Comparison of ENCODE assay signal across 8 mouse cellular contexts in the genomic region with DNA sequence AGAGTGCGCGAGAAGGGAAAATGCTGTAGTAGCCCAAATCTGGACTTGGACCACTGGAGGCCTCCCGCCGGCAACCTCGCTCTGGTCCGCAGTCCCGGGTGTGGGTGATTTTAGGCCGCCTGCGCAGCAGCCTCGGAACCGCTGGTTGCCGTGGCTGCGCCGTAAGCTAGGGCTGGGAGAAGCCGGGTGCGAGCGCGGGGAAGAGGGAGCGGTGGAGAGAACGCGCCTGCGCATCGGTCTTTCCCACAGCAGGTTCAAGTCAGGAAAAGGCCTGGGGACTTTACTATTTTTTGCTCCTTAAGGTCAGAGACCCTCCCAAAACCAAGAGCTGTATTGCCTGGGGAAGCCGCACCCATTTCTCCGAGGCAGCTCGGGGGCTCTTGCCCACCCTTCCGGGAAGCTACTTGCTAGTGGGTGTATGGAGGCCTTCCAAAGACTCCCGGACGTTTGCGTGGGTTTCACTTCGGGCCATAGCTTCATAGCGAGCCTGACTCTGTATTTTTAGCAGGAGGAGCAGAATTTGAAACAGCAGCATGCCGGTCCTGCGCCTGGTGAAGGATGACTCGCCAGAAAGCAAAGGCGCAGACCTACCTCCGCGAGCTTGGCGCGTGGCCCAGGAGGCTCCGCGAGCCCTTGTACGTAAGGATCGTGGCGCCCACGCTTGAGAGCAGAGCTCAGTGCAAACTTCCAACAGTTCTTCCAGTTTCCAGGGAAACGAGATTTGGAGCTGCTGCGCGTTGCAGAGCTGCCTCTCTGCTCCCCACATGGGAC. TPM values are rescaled to one million over a fixed set of nuclear protein-coding genes. Genes with fewer than 3 reads are reported as not detected.
DNase-seq lines count a peak whose midpoint lies in the region; ATAC-seq lines count a peak whose summit lies in the region.

No protein-coding gene starts in this region.

- intact Hi-C loops in heart, postnatal 25 days (cut with DNase I) = no loop called here

- H3K9ac ChIP-seq in midbrain, embryonic 11.5 days (ENCODE audit: low read length) = no peak overlapping the region
- H3K9ac ChIP-seq in stomach, embryonic 15.5 days = no peak overlapping the region

- peak overlapping the region; percentile 53 for H3K4me3 ChIP-seq in limb, embryonic 10.5 days
- peak overlapping the region; percentile 21 for H3K4me3 ChIP-seq in midbrain, embryonic 11.5 days (ENCODE audit: low read depth, low read length)
- H3K4me3 ChIP-seq in stomach, embryonic 15.5 days (replicated peaks) = peak overlapping the region; percentile 35

- H3K27ac ChIP-seq in limb, embryonic 10.5 days = no peak overlapping the region
- no peak overlapping the region for H3K27ac ChIP-seq in midbrain, embryonic 11.5 days (ENCODE audit: low read depth, low read length)
- no peak overlapping the region for H3K27ac ChIP-seq in stomach, embryonic 15.5 days

- peak overlapping the region; percentile 35 for H3K4me2 ChIP-seq in midbrain, embryonic 11.5 days
- peak overlapping the region; percentile 78 for H3K4me2 ChIP-seq in stomach, embryonic 15.5 days

- peaks cover 99% of the 10 kb centered on the region for H3K27me3 ChIP-seq in limb, embryonic 10.5 days (ENCODE audit: low read depth, poor library complexity, severe bottlenecking)
- H3K27me3 ChIP-seq in midbrain, embryonic 11.5 days (ENCODE audit: control insufficient read depth, insufficient read depth, low read length) = peaks cover 65% of the 10 kb centered on the region
- peaks cover 75% of the 10 kb centered on the region for H3K27me3 ChIP-seq in stomach, embryonic 15.5 days (replicated peaks)

- no peaks in the 10 kb centered on the region for H3K36me3 ChIP-seq in limb, embryonic 10.5 days
- H3K36me3 ChIP-seq in midbrain, embryonic 11.5 days (ENCODE audit: control insufficient read depth, insufficient read depth, low read length) = no peaks in the 10 kb centered on the region
- H3K36me3 ChIP-seq in stomach, embryonic 15.5 days = no peaks in the 10 kb centered on the region

- no peaks in the 10 kb centered on the region for H3K9me3 ChIP-seq in limb, embryonic 10.5 days (replicated peaks)
- no peaks in the 10 kb centered on the region for H3K9me3 ChIP-seq in midbrain, embryonic 11.5 days (ENCODE audit: control insufficient read depth, low read length)
- no peaks in the 10 kb centered on the region for H3K9me3 ChIP-seq in stomach, embryonic 15.5 days

- peak; percentile 91 for DNase-seq in heart, adult 11 months
- no peak for DNase-seq in heart, postnatal 25 days (ENCODE audit: low spot score)
- DNase-seq in heart, adult 18-20 months = peak; percentile 37 to 55
- peak; percentile 2 to 11 for DNase-seq in kidney, adult 8-10 months
- DNase-seq in limb, embryonic 10.5 days (ENCODE audit: low spot score) = peak; percentile 53
- peak; percentile 93 for DNase-seq in midbrain, embryonic 11.5 days (ENCODE audit: low spot score, missing footprints)

- WGBS in limb, embryonic 10.5 days = under 1% methylated on average over 48 of the region's 49 CpGs
- under 1% methylated on average over 48 of the region's 49 CpGs for WGBS in midbrain, embryonic 11.5 days
- WGBS in stomach, embryonic 15.5 days = under 1% methylated on average over 49 of the region's 49 CpGs

- ATAC-seq in common myeloid progenitor, adult 5-6 weeks (replicated peaks; ENCODE audit: low read depth, poor library complexity, severe bottlenecking) = peak; percentile 42
- no peak for ATAC-seq in midbrain, embryonic 11.5 days (ENCODE audit: low FRiP score)
- no peak for ATAC-seq in stomach, embryonic 15.5 days (ENCODE audit: insufficient read depth, low FRiP score, low read depth)

- H3K4me1 ChIP-seq in limb, embryonic 10.5 days = peaks cover 29% of the 10 kb centered on the region
- H3K4me1 ChIP-seq in midbrain, embryonic 11.5 days (ENCODE audit: control insufficient read depth, insufficient read depth, low read length) = peaks cover 14% of the 10 kb centered on the region
- H3K4me1 ChIP-seq in stomach, embryonic 15.5 days = peaks cover 31% of the 10 kb centered on the region

RNA-seq across cellular contexts. Expression of gene Gm42517, which starts 1.3 kb away (rescaled TPM):
- under 1 TPM; 0.50 to 0.78 TPM for total RNA-seq in heart, postnatal 25 days (2021)
- 0.14 TPM in 1 of 2 replicates, not detected in the other for total RNA-seq in common myeloid progenitor, adult 5-6 weeks (2017)
- total RNA-seq in heart, adult 18-20 months (2021) = 1 to 10 TPM; 2.5 to 3.8 TPM
- polyA plus RNA-seq in limb, embryonic 10.5 days (2016; fragmentation: Nextera tagmentation; extraction: Ambion mirVana) = not detected in 2 replicates
- polyA plus RNA-seq in midbrain, embryonic 11.5 days (2014; fragmentation: Nextera tagmentation; extraction: Ambion mirVana) = 0.11 and 0.17 TPM in 2 replicates
- 0.06 and 0.09 TPM in 2 replicates for polyA plus RNA-seq in stomach, embryonic 15.5 days (2015; fragmentation: Nextera tagmentation; extraction: Ambion mirVana)

RNA-seq across cellular contexts. Expression of gene Pde6b, which starts 19.2 kb away (rescaled TPM):
- total RNA-seq in heart, postnatal 25 days (2021) = not detected
- not detected in 2 replicates for total RNA-seq in common myeloid progenitor, adult 5-6 weeks (2017)
- total RNA-seq in heart, adult 18-20 months (2021) = not detected
- 0.11 and 0.34 TPM in 2 replicates for polyA plus RNA-seq in limb, embryonic 10.5 days (2016; fragmentation: Nextera tagmentation; extraction: Ambion mirVana)
- 0.18 and 0.29 TPM in 2 replicates for polyA plus RNA-seq in midbrain, embryonic 11.5 days (2014; fragmentation: Nextera tagmentation; extraction: Ambion mirVana)
- polyA plus RNA-seq in stomach, embryonic 15.5 days (2015; fragmentation: Nextera tagmentation; extraction: Ambion mirVana) = 0.18 and 0.39 TPM in 2 replicates

RNA-seq across cellular contexts. Expression of gene Pigg, which starts 56.6 kb away (rescaled TPM):
- 10 to 100 TPM in 1 of 2 experiments, 1 to 10 TPM in 1; 9.0 to 10.7 TPM for total RNA-seq in heart, postnatal 25 days (2021)
- total RNA-seq in common myeloid progenitor, adult 5-6 weeks (2017) = 6.7 and 8.8 TPM in 2 replicates
- total RNA-seq in heart, adult 18-20 months (2021) = 10 to 100 TPM; 10.1 to 12.5 TPM
- 6.1 TPM in 2 replicates for polyA plus RNA-seq in limb, embryonic 10.5 days (2016; fragmentation: Nextera tagmentation; extraction: Ambion mirVana)
- polyA plus RNA-seq in midbrain, embryonic 11.5 days (2014; fragmentation: Nextera tagmentation; extraction: Ambion mirVana) = 2.8 and 3.7 TPM in 2 replicates
- 6.5 and 6.7 TPM in 2 replicates for polyA plus RNA-seq in stomach, embryonic 15.5 days (2015; fragmentation: Nextera tagmentation; extraction: Ambion mirVana)
